ENCODE assay signal across 32 mouse cellular contexts in the genomic region with DNA sequence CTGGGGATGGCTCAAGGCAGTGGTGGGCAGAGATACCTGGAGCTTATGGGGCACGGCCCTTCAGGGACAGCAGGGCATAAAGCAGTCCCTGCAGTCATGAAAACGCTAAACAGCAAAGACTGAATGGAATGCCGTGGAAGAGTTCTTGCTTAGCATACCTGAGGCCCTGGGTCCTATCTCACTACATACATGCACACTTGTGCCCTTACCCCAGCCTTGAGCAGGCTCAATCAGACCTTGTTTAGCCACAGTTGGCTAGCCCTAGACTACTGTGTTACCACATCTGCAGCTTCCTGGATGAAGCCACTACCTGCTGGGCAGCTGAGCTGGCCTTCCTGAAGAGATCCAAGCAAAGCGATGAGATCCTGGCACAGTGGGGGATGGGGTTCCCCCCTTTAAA.
"Had no signal": no experiment of that assay in that cellular context is flagged by ENCODE, and none has a peak within 500 bp of the region (broad histone marks: within the 10 kb centered on the region; RNA-seq: fewer than 3 reads in every experiment).

No protein-coding gene starts in this region.

- DNase-seq: left cerebral cortex, postnatal 4 days; liver; liver, embryonic 13.5 days; liver, postnatal 0 days; lung, adult 18-20 months; lung, adult 2 months; lung, embryonic 14.5 days; lung, postnatal 10 days; lung, postnatal 14 days; lung, postnatal 36 days; lung, postnatal 4 days; midbrain, embryonic 14.5 days had no signal

- H3K4me2 ChIP-seq: limb, embryonic 12.5 days; limb, embryonic 13.5 days; limb, embryonic 15.5 days; liver, embryonic 11.5 days; liver, embryonic 12.5 days; liver, embryonic 13.5 days; liver, embryonic 15.5 days; lung, embryonic 14.5 days; lung, embryonic 15.5 days; midbrain, embryonic 12.5 days; midbrain, embryonic 13.5 days; midbrain, embryonic 15.5 days; neural tube, embryonic 12.5 days had no signal

- H3K27ac ChIP-seq: left cerebral cortex, adult 2 months; limb, embryonic 10.5 days; limb, embryonic 12.5 days; limb, embryonic 13.5 days; limb, embryonic 15.5 days; liver, embryonic 12.5 days; liver, embryonic 13.5 days; liver, embryonic 14.5 days; liver, embryonic 15.5 days; lung, embryonic 15.5 days; macrophage; midbrain, embryonic 10.5 days; midbrain, embryonic 12.5 days; midbrain, embryonic 13.5 days; midbrain, embryonic 15.5 days; neural tube, embryonic 12.5 days had no signal

- H3K36me3 ChIP-seq: limb, embryonic 10.5 days; limb, embryonic 12.5 days; limb, embryonic 13.5 days; limb, embryonic 15.5 days; liver, embryonic 12.5 days; liver, embryonic 13.5 days; liver, embryonic 15.5 days; lung, embryonic 15.5 days; midbrain, embryonic 10.5 days; midbrain, embryonic 12.5 days; midbrain, embryonic 13.5 days; midbrain, embryonic 15.5 days; neural tube, embryonic 12.5 days had no signal

- H3K9me3 ChIP-seq: limb, embryonic 10.5 days; limb, embryonic 12.5 days; limb, embryonic 13.5 days; limb, embryonic 15.5 days; liver, embryonic 12.5 days; liver, embryonic 13.5 days; liver, embryonic 15.5 days; lung, embryonic 15.5 days; midbrain, embryonic 12.5 days; midbrain, embryonic 13.5 days; midbrain, embryonic 15.5 days; neural tube, embryonic 12.5 days had no signal

- ATAC-seq: liver, embryonic 12.5 days; liver, postnatal 0 days; lung, postnatal 0 days; midbrain, embryonic 13.5 days; midbrain, embryonic 15.5 days; midbrain, embryonic 16.5 days had no signal

- H3K4me1 ChIP-seq: limb, embryonic 10.5 days; limb, embryonic 13.5 days; limb, embryonic 15.5 days; liver, embryonic 12.5 days; liver, embryonic 13.5 days; lung, embryonic 15.5 days; midbrain, embryonic 12.5 days; midbrain, embryonic 13.5 days; midbrain, embryonic 15.5 days; neural tube, embryonic 12.5 days had no signal

- H3K27me3 ChIP-seq: limb, embryonic 12.5 days; limb, embryonic 13.5 days; limb, embryonic 15.5 days; liver, embryonic 12.5 days; liver, embryonic 13.5 days; liver, embryonic 15.5 days; lung, embryonic 15.5 days; megakaryocyte, embryonic 14.5 days; midbrain, embryonic 12.5 days; midbrain, embryonic 13.5 days; midbrain, embryonic 15.5 days; neural tube, embryonic 12.5 days had no signal

- H3K4me3 ChIP-seq: left cerebral cortex, adult 2 months; limb, embryonic 10.5 days; limb, embryonic 12.5 days; limb, embryonic 13.5 days; limb, embryonic 15.5 days; liver, embryonic 12.5 days; liver, embryonic 13.5 days; liver, embryonic 15.5 days; lung, embryonic 15.5 days; megakaryocyte, embryonic 14.5 days; midbrain, embryonic 10.5 days; midbrain, embryonic 12.5 days; midbrain, embryonic 13.5 days; midbrain, embryonic 15.5 days; myocyte; neural tube, embryonic 12.5 days had no signal

- H3K9ac ChIP-seq: limb, embryonic 12.5 days; limb, embryonic 13.5 days; limb, embryonic 15.5 days; liver, embryonic 12.5 days; liver, embryonic 13.5 days; liver, embryonic 14.5 days; liver, embryonic 15.5 days; liver, postnatal 0 days; lung, embryonic 14.5 days; lung, embryonic 15.5 days; midbrain, embryonic 12.5 days; midbrain, embryonic 13.5 days; midbrain, embryonic 15.5 days; neural tube, embryonic 12.5 days had no signal
